Mouse (Mus musculus): ENCODE measurements around the gene Rps6kl1.

DNA sequence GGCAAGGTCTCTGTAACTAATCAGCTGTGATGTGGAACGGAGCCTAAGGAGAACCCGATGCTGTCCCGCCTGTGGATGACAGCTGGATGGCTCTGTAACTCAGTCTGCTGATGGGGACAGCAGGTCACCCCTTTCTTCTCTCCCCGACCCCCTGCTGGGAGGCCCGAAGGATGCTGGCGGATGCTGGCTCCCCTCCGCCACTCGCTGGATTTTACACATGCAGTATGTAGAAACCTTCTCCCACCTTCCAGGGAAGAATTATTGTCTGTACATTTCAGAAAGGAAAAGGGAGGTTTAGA lies 31.2 kb upstream of the Rps6kl1 start:
- TF ChIP-seq MAX (IDR thresholded peaks at IDR 0.05), result no peak
- TF ChIP-seq CTCF (IDR thresholded peaks at IDR 0.05; ENCODE audit: control insufficient read depth, insufficient read depth, insufficient read length), result no peak
- TF ChIP-seq USF1 (IDR thresholded peaks at IDR 0.05; ENCODE audit: low read depth), result no peak
- TF ChIP-seq MYOG (IDR thresholded peaks at IDR 0.05; ENCODE audit: control insufficient read depth, extremely low read depth, insufficient read length), result no peak
- TF ChIP-seq CEBPB (IDR thresholded peaks at IDR 0.05; ENCODE audit: low read depth), result no peak
- no peak for TF ChIP-seq FOSL1 (IDR thresholded peaks at IDR 0.05; ENCODE audit: insufficient read depth, low read length, poor library complexity, severe bottlenecking)

All from C2C12 (cell line).